Mouse (Mus musculus) bone marrow, adult 2 months (tissue): ENCODE data around the gene Sdk2. TPM values are rescaled to one million over a fixed set of nuclear protein-coding genes. Genes with fewer than 3 reads are reported as not detected.

ENCODE experiments used
- H3K27ac ChIP-seq: fragments of 200-500 bp; 2 replicates; pipeline ENCODE4 v1.5.1; 2012; ENCODE audit warnings: low read depth, mild to moderate bottlenecking, control low read depth, inconsistent platforms, low read length; ENCODE audit not compliant: control insufficient read depth, poor library complexity, insufficient read depth
- H3K4me1 ChIP-seq: fragments of 200-500 bp; 2 replicates; pipeline ENCODE4 v1.6.1; 2011; ENCODE audit warnings: low read length; ENCODE audit not compliant: control insufficient read depth, insufficient read depth
- H3K4me3 ChIP-seq: fragments of 200-500 bp; replicated peaks from 2 replicates; pipeline ENCODE3; 2011; ENCODE audit warnings: mild to moderate bottlenecking, low read depth, low read length, control low read depth; ENCODE audit not compliant: control insufficient read depth
- CTCF ChIP-seq: fragments of 200-500 bp; IDR thresholded peaks from 2 replicates; pipeline ENCODE4 v1.5.1; 2011; ENCODE audit warnings: low read length, control low read depth; ENCODE audit not compliant: control insufficient read depth, insufficient read depth
- POLR2A ChIP-seq: fragments of 200-500 bp; IDR thresholded peaks from 2 replicates; pipeline ENCODE4 v1.6.1; 2011; ENCODE audit warnings: low read depth, mild to moderate bottlenecking, control low read depth, low read length, borderline replicate concordance; ENCODE audit not compliant: control insufficient read depth
- WGBS: fragments of 180-500 bp; shearing (Covaris S2); methylation state at CpG from one replicate; pipeline ENCODE4 v1.1.7; 2018; 5-methylcytosine and 5-hydroxymethylcytosine counted together
- polyA plus RNA-seq: library from polyadenylated mRNA; stranded (reverse); fragments of >200 nt; gene quantifications from 2 replicates; pipeline ENCODE4 v1.2.4, GENCODE M21; 2011; ENCODE audit warnings: low replicate concordance; ENCODE audit not compliant: missing spikeins, insufficient read depth, insufficient read length

Gene Sdk2
- polyA plus RNA-seq, 1 experiment, result 0.17 TPM

- peaks cover 6% of the 10 kb centered on the region; the same call in 1 of the 2 replicates for H3K4me1 ChIP-seq
Observed at GRCm38 (mm10) chr11:113730879-113731278, 336.0 kb downstream of the Sdk2 start.

DNA sequence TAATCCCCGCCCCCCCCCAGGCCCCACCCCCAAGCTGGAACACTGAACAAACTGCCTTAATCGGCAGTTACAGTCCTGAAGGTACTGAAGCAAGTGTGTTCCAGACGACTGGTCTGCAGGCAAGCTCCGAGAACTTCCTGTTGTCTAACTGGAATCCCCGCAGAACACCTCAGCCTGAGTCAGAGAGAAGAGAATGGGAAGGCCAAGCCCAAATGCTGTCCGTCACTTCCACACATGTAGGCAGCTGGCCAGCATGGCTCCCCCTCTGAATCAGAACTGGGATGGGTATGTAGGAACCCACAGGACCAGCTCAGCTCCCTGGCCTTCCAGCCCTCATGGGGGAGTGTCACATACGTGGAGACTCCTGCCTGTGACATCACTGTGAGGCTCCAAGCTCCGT, 336.9 kb downstream of the Sdk2 start:
- Histone ChIP-seq H3K4me3 (no peak overlapping the region), H3K27ac (no peak overlapping the region), H3K4me1 (peaks cover 6% of the 10 kb centered on the region; the same call in 1 of the 2 replicates)
- WGBS, result 83% methylated on average over 8 of the region's 8 CpGs
- TF ChIP-seq POLR2A (no peak), CTCF (no peak)

More at GRCm38 (mm10) chr11:113730879-113731278, 336.0 kb downstream of the Sdk2 start:
- TF ChIP-seq POLR2A (no peak), CTCF (no peak)
- Histone ChIP-seq H3K27ac (no peak overlapping the region), H3K4me3 (no peak overlapping the region)
- WGBS, result 81% methylated on average over 3 of the region's 3 CpGs

- WGBS, result 97% methylated on average over 21 of the region's 21 CpGs
- TF ChIP-seq POLR2A, result no peak
- TF ChIP-seq CTCF, result no peak
- Histone ChIP-seq H3K27ac (no peak overlapping the region), H3K4me3 (no peak overlapping the region), H3K4me1 (peaks cover 4% of the 10 kb centered on the region; the same call in 1 of the 2 replicates)
Observed at GRCm38 (mm10) chr11:113729239-113729638, 337.6 kb downstream of the Sdk2 start.

- Histone ChIP-seq H3K27ac (no peak overlapping the region), H3K4me3 (no peak overlapping the region), H3K4me1 (peaks cover 2% of the 10 kb centered on the region; the same call in 1 of the 2 replicates)
- TF ChIP-seq CTCF, result no peak
- no peak for TF ChIP-seq POLR2A
- WGBS, result 91% methylated on average over 6 of the region's 6 CpGs
Observed at GRCm38 (mm10) chr11:113727992-113728391, 338.9 kb downstream of the Sdk2 start.

DNA sequence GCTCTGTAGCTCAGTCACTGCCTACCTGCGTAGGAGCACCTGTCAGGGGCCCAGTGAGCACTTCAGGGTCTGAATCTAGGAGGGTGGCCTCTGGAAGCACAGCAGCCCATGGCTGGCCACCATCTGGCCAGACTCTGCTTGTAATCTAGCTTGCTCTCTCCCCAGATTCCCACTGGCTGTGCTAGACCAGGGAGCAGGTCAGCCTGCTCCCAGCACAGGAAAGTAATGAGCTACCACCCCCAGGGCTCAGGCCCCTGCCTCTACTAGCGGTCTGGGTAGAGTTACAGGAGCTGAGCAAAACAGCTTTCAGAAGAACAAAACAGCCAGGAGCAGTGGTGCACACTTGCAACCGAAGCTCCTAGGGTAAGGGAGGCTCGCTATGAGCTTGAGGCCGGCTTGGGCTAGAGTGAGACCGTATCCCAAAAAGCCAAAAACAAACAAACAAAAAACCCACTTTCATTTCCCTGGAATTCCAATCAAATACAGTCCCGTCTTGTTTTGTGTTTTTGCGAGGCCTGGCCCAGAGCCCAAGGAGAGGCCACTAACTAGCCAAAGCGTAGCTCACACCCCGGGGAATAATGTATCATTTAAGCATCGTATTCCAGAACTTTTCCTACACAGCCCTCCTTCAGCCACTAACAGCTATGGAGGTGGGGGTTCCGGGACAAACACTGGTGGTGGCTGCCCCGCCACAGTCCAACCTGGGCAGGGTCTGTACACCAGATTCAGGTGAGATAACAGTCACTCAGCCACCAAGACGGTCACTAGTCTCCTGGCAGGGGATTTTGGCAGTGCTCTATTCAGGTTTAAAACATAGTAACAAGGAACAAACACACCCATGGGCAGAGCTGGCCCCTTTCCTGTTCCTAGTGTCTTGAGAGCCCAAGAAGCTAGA, 339.6 kb downstream of the Sdk2 start:
- Histone ChIP-seq H3K4me3 (no peak overlapping the region), H3K27ac (no peak overlapping the region), H3K4me1 (no peaks in the 10 kb centered on the region)
- TF ChIP-seq CTCF, result no peak
- no peak for TF ChIP-seq POLR2A
- 90% methylated on average over 14 of the region's 14 CpGs for WGBS
